Mouse (Mus musculus) kidney, postnatal 4 days (tissue): ENCODE results near the gene Olfr1393.

Experiments used
- DNase-seq, 2 experiments: peaks; one replicate each; pipeline ENCODE4 v3.0.0; 2021; ENCODE audit warnings: mixed read lengths in 2 of 2

The Olfr1393 gene

DNA sequence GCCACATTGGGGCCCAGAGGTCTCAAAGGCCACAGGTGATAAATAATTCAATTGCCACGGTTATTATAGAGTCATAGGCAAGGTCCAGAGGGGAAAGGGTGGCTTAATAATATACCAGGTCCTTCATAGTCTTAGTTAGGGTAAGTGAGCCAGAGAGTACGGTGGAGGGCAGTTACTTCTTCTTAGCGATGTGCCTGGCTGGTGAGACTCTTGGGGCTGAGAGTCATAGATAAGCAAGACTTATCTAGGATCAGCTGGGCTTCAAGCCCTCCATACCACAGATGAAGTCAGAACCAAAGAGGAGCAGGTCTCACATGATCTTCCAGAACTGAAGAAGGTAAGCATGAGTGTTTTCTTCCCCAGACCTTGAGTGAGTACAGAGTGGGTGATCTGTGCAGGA, at the start of gene Olfr1393:
TSS of gene Olfr1393 (plus strand) at position 83 of the 400 bp plus-strand sequence.
- DNase-seq, result no peak

DNA sequence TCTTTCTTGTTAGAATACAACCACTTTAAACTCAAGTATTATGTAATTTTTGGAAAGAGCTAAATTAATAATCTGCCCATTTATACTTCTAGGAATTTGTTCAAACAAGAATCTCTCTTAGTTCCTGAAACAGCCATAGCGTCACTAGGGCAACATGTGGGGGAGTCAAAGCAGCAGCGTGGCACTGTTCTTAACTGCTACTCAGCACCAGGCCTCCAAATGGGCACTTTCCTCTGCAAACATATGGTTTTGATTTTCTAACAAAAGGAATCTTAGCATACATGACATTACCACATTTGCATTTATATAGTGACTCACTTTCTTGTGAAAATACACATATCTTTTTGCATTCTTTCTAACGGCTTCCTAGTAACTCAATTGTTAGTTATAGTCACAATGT, 45.3 kb upstream of the Olfr1393 start:
- DNase-seq, result no peak

GRCm38 (mm10) chr11:49235459-49236207, 42.5 kb upstream of the Olfr1393 start:
- no peak for DNase-seq

DNA sequence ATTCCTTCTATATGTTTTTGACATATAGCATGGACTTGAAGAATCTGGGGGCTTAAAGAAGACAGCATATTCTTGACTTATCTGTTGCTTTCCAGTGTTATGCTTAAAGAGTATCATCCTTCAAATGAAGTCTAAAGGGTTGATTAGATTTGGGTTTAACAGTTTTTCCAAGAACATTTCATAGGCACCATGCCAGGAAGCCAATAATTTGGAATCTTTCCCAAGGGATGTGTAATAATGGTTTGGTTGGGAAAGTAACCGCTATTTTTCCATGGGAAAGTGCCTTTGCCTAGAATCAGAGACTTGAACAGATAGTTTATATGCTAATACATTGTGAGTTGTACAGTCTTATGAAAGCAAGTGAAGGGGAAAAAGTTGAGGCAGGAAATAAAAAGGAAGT, 41.2 kb upstream of the Olfr1393 start:
- no peak for DNase-seq

DNA sequence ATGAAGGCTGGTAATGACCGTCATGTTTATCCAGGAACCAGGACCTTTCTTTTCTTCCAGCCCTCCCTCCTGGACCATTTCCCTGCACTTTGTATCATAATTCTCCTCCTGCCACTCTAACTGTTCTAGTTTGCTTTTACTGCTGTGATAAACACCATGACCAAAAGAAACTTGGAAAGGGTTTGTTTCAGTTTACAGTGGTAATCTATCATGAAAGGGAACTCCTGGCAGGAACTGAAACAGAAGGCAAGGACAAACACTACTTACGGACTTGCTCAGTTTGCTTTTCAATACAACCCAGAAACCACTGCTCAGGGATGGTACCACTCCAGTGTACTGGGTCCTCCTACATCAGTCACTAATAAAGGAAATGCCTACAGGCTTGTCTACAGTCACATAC, 40.6 kb upstream of the Olfr1393 start:
- DNase-seq, result no peak

- DNase-seq, result no peak
Observed at GRCm38 (mm10) chr11:49240310-49240709, 37.8 kb upstream of the Olfr1393 start.

DNA sequence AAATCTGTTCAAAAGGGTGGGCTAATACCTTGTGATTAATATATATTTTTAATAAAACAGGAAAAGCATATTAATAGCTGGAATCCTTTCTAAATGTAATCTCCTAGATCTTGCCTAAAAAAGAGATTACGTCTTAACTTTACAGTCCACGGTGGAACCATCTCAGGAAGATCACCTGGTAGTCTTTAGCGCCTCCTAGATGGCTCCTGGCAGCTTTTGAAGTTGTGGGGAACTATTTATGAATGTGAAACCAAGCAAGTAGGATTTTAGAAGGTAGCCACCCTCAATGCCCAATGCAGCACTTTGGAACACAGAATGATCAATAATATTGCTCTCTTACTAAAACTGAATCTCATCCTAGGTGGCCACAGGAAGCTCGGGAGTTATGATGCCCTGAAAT, 37.2 kb upstream of the Olfr1393 start:
- DNase-seq, result no peak

- DNase-seq, result no peak
Observed at GRCm38 (mm10) chr11:49241471-49241870, 36.6 kb upstream of the Olfr1393 start.

DNA sequence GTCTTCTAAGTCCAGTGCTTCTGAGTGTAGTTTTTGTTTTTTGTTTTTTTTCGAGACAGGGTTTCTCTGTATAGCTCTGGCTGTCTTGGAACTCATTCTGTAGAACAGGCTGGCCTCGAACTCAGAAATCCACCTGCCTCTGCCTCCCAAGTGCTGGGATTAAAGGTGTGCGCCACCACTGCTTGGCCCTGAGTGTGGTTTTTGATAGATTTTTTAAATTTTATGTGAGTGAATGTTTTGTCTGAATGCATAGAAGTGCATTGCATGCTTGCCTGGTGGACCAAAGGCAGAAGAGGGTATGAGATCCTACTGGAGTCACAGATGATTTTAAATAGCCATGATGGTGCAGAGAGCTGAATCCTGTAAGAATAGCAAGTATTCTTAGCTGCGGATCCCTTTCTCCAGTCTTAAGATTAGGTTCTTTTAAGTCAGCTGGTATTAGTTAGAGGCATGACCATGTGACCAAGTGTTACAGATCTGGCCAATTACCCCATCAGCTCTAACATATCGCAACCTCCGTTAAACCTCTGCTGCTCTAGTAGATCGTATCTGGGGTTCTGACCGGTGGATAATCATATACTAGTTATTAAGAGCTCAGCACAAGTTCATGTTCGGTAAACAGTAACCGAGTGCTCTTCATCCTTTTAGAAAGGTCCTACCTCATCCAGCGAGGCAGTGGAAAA, 35.0 kb upstream of the Olfr1393 start:
- no peak for DNase-seq

DNA sequence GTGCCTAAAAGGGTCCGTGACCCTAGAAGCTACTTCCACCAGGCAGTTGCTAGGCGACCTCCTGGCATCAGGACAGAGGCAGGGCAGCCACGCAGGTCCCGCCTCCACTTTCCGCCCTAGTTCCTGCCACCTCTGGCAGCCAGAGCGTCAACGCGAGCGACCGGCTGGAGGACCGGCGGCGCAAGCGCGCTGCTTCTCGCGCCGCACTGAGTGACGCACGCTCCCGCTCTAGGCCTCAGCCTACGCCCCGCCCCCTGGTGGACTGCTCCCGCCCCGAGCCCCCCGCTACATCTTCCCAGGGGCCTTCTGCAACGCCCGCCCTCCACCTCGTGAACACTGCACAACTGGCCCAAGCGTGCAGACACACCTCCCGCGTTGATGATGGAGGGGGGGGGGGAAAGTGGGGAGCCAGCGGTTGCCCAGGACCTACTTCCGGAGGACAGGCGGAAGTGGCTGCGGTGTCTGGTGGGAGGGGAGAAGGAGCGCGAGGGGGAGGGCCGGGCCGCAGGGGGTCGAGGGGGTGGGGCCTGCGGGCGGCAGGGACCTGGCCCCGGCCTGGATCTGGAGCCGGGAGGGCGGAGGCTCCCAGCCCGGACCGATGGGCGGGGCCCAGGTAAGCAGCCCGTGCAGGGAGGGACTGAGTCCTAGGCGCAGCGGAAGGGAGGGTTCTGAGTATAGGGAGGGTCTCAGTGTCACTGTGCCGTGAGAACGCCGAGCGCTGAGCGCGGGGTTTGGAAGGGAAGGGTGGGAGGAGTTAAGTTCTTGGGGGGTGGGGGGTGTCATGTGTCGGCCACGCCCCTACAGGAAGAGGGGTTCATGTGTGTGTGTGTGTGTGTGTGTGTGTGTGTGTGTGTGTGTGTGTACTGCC, 34.1 kb upstream of the Olfr1393 start, which contains the start of gene Mgat1:
TSS of gene Mgat1 (plus strand) at position 465 of the 868 bp plus-strand sequence.
- peak; percentile 97 to 98 for DNase-seq

GRCm38 (mm10) chr11:49244595-49244930, 33.5 kb upstream of the Olfr1393 start:
- DNase-seq, result no peak

- peak; percentile 73 to 85 for DNase-seq
Observed at GRCm38 (mm10) chr11:49245176-49245575, 32.9 kb upstream of the Olfr1393 start.

GRCm38 (mm10) chr11:49245634-49246415, 32.3 kb upstream of the Olfr1393 start:
- no peak for DNase-seq

DNA sequence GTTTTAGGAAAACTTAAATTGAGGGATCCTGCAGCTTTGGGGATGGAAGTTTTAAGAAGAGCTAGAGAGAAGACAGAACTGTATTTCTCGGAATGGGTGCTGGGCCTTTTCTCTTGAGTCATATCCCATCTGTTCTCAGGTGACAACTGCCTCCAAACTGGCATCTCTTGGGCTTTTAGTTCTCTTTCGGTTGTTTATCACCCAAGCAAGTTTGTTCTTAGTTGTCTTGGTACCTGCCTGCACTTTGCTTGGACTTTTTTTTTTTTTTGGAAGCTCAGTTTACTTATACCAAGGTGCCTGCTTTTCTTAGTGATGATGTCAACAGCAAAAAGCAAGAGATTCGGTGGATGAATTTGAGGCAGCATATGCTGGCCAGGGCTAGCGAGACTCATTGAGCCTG, 31.6 kb upstream of the Olfr1393 start:
- DNase-seq, result no peak

DNA sequence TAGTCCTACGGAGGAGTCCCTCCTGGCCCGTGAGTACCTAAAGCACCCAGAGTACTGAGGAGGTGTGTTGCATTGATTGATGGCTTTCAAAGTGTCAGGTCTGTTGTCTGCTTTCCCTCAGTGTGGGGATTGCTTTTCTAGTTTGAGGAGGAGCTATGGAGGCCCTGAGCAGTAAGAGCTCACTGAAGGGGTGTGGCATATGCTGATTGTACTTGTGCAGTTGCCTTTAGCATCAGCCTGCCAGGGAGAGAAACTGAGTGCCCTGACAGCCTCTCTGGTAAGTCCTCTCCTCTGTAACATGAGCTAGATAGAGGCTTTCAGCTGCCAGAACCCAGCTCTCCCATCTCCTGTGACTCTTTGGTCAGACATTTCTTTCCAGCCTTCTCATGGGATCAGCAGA, 30.8 kb upstream of the Olfr1393 start:
- no peak for DNase-seq

DNA sequence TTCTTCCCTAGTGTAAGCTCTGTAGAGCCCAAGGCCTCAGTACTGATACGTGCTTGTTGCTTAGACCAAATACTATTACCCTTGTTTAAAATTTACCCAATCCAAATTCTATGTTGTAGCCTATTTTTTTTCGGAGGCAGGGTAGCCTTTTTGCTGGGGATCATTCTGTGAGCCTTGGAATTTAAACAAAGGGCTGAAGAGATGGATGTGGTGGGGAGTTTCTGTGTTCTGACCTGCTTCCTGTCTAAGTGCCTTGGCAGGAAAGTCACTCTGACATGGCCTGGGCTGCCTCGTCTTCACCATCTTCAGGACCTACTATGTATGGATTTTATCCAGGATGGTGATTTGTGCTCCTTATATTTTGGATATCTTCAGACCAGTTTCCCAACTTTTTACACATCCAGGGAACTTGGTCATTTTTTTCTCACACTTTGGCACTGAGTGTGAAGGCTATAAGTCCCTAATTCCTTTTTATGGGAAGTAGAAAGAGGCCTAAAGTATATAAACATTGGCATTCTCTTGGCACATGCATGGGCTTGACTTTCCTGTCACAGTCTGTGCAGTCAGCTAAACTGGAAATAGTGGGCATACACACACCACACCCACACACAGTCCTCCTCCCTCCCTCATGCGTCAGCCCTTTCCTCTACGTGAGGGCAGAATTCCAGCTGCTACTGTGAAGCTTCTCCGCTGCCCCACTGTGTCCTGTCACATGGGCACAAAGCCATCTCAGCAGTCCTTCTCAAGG, 29.7 kb upstream of the Olfr1393 start:
- peak; percentile 57 to 74 for DNase-seq

- no peak for DNase-seq
Observed at GRCm38 (mm10) chr11:49248974-49249700, 29.0 kb upstream of the Olfr1393 start.

GRCm38 (mm10) chr11:49249811-49250421, 28.2 kb upstream of the Olfr1393 start:
- peak; percentile 44 to 58 for DNase-seq

DNA sequence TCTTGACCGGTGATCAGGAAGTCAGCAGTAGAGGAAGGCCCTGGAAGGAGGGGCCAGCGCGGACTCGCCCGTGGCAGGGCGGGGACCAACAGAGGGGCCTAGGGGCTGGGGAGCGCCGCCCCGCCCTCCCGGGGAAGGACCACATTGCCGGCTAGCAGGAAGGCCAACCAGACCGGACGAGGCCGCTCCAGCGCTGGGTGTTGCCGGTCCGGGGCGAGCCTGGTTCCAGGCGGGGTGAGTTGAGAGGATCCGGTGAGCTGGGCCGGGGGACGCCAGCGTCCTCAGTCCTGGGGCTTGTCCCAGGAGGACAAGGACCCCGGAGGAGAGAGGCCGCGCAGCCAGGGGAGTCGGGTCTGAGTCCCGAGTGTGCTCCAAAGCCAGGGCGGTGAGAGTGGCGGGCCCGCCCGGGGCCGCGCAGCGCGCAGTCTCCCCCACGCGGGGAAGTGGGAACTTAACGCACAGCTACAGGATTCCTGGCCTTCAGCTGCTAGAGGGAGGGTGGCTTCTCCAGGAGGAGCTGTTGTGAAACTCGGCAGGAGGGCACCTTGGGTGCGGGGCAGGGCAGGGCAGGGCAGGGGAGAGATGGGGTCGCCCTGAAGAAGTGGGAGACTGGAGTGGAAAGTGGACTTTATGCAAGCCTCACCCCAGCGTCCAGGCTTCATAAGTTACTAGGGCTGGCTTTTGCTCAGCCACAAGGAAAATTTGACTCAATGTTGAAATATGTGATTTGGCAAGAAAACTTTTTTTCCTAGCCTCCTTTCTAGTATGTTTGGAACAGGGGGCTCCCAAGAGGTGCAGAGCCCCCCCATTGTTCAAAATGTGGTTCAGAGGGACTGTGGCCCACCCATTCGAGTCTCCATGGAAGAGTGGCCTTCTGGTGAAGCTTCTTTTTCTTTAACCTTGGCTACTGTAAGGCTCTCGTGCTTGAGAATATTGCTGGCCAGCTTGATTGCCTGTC, 27.4 kb upstream of the Olfr1393 start:
- DNase-seq, result peak; percentile 91 to 95
